Comparison of ENCODE assay signal across 24 mouse cellular contexts in the genomic region with DNA sequence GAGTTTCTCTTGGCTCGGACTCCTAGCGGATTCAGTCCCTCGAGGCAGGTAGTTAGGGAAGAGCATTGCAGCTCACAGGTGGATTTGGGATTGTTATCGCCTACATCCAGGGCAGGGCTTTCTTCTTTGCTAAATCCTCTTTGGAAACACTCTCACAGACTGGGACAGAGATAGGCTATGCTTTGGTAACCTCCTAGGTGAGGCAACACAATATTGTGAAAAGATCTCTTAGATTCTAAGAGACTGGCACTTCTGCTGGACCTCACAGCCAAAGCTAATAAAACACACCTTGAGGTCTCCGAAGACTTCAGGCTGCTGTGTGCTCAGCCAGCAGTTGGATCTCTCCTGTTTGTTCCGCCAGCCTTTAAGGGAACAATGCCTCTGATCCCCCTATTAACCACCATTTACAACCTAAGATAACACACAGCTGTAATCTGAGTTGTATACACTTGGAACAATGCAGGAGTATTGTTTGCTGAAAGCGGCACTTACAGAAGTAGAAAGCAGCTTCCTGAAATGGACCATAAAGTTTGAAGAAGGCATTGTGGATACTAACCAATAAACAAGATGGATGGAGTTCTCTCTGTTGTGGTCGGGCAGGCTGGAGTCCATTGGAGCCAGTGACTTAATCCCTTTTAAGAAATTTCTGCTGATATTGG. TPM values are rescaled to one million over a fixed set of nuclear protein-coding genes. Genes with fewer than 3 reads are reported as not detected.
DNase-seq lines count a peak whose midpoint lies in the region; ATAC-seq and TF ChIP-seq lines count a peak whose summit lies in the region.
"Had no signal": no experiment of that assay in that cellular context is flagged by ENCODE, and none has a peak within 500 bp of the region (broad histone marks: within the 10 kb centered on the region; RNA-seq: fewer than 3 reads in every experiment).

No protein-coding gene starts in this region.

- ATAC-seq in kidney, embryonic 16.5 days (ENCODE audit: low FRiP score, low TSS enrichment), result peak; percentile 49
- ATAC-seq in intestine, postnatal 0 days, result peak; percentile 83
- no peak for ATAC-seq in CD4-positive, CD25-positive, alpha-beta regulatory T cell, adult 4 months
- ATAC-seq: forebrain, embryonic 16.5 days; hindbrain, embryonic 16.5 days; inflammation-experienced regulatory T-cells, adult 6 months had no signal

- H3K36me3 ChIP-seq in kidney, embryonic 16.5 days (ENCODE audit: insufficient read depth, low read length), result no peaks in the 10 kb centered on the region
- no peaks in the 10 kb centered on the region for H3K36me3 ChIP-seq in ES-E14 (ENCODE audit: control insufficient read depth, insufficient read depth, low read length, poor library complexity, severe bottlenecking)
- no peaks in the 10 kb centered on the region for H3K36me3 ChIP-seq in intestine, postnatal 0 days (ENCODE audit: control insufficient read depth, insufficient read depth)
- H3K36me3 ChIP-seq: embryonic facial prominence, embryonic 12.5 days; forebrain, embryonic 12.5 days; heart, embryonic 13.5 days; hindbrain, embryonic 12.5 days had no signal

- no peak for DNase-seq in kidney, postnatal 36 days
- DNase-seq in ES-E14 (ENCODE audit: low read depth, low spot score) (peak; percentile 62), WW6 (ENCODE audit: low read depth, low spot score) (peak; percentile 36)
- no peak for DNase-seq in frontal cortex, postnatal 36 days (ENCODE audit: low spot score in 2 of 2)
- DNase-seq: adrenal gland, postnatal 10 days; cerebellum, adult 11 months; cerebellum, adult 8-10 months; cerebellum, postnatal 14 days; embryo, embryonic 11 days; gastrocnemius, postnatal 14 days; heart, adult 11 months; heart, postnatal 4 days had no signal

- TF ChIP-seq CTCF in intestine, postnatal 0 days (IDR thresholded peaks at IDR 0.05; ENCODE audit: low read depth), result no peak

- in situ Hi-C loops in ES-E14 (cut with MboI; ENCODE audit: low sequenced_read_pairs in 2 of 2, unreplicated experiment in 2 of 2), result no loop called here

- 47% methylated on average over 8 of the region's 8 CpGs for WGBS in kidney, embryonic 16.5 days
- 41% methylated on average over 8 of the region's 8 CpGs for WGBS in intestine, postnatal 0 days

- H3K4me3 ChIP-seq in kidney, embryonic 16.5 days (ENCODE audit: low read length), result no peak overlapping the region
- H3K4me3 ChIP-seq in ES-E14 (ENCODE audit: insufficient read depth in 1 of 2, low read depth in 1 of 2, low read length in 2 of 2, poor library complexity in 1 of 2, severe bottlenecking in 1 of 2), result no peak overlapping the region
- H3K4me3 ChIP-seq in intestine, postnatal 0 days (ENCODE audit: low read depth, low read length), result no peak overlapping the region
- H3K4me3 ChIP-seq: embryonic facial prominence, embryonic 12.5 days; forebrain, embryonic 12.5 days; heart, embryonic 13.5 days; hindbrain, embryonic 12.5 days had no signal

- no peak overlapping the region for H3K4me2 ChIP-seq in kidney, embryonic 16.5 days (replicated peaks; ENCODE audit: low read depth, low read length)
- no peak overlapping the region for H3K4me2 ChIP-seq in intestine, postnatal 0 days (replicated peaks; ENCODE audit: low read depth)
- H3K4me2 ChIP-seq: embryonic facial prominence, embryonic 12.5 days; forebrain, embryonic 12.5 days; heart, embryonic 13.5 days; hindbrain, embryonic 12.5 days had no signal

- H3K9me3 ChIP-seq in kidney, embryonic 16.5 days (ENCODE audit: low read length), result no peaks in the 10 kb centered on the region
- no peaks in the 10 kb centered on the region for H3K9me3 ChIP-seq in ES-E14 (ENCODE audit: control insufficient read depth, insufficient read depth, low read depth, low read length)
- H3K9me3 ChIP-seq in intestine, postnatal 0 days (ENCODE audit: control insufficient read depth), result no peaks in the 10 kb centered on the region
- H3K9me3 ChIP-seq: embryonic facial prominence, embryonic 12.5 days; forebrain, embryonic 12.5 days; heart, embryonic 13.5 days; hindbrain, embryonic 12.5 days had no signal

- H3K9ac ChIP-seq in kidney, embryonic 16.5 days (replicated peaks; ENCODE audit: low read length), result no peak overlapping the region
- H3K9ac ChIP-seq in ES-E14 (ENCODE audit: insufficient read depth, low read depth, low read length, poor library complexity, severe bottlenecking), result no peak overlapping the region
- no peak overlapping the region for H3K9ac ChIP-seq in intestine, postnatal 0 days (ENCODE audit: low read depth, low read length)
- H3K9ac ChIP-seq: embryonic facial prominence, embryonic 12.5 days; forebrain, embryonic 12.5 days; heart, embryonic 13.5 days; hindbrain, embryonic 12.5 days had no signal

- H3K27ac ChIP-seq in kidney, embryonic 16.5 days (ENCODE audit: low read length), result no peak overlapping the region
- no peak overlapping the region for H3K27ac ChIP-seq in ES-E14 (ENCODE audit: insufficient read depth, low read depth, low read length, poor library complexity, severe bottlenecking)
- no peak overlapping the region for H3K27ac ChIP-seq in intestine, postnatal 0 days (ENCODE audit: low read depth, low read length)
- H3K27ac ChIP-seq: embryonic facial prominence, embryonic 12.5 days; forebrain, embryonic 12.5 days; heart, embryonic 13.5 days; hindbrain, embryonic 12.5 days had no signal

- H3K4me1 ChIP-seq in kidney, embryonic 16.5 days (ENCODE audit: insufficient read depth, low read length), result no peaks in the 10 kb centered on the region
- no peaks in the 10 kb centered on the region for H3K4me1 ChIP-seq in ES-E14 (ENCODE audit: control insufficient read depth in 2 of 2, insufficient read depth in 2 of 2, low read length in 2 of 2, poor library complexity in 1 of 2)
- no peaks in the 10 kb centered on the region for H3K4me1 ChIP-seq in intestine, postnatal 0 days (replicated peaks; ENCODE audit: control insufficient read depth, insufficient read depth, low read length)
- H3K4me1 ChIP-seq: embryonic facial prominence, embryonic 12.5 days; forebrain, embryonic 12.5 days; hindbrain, embryonic 12.5 days had no signal

- no peaks in the 10 kb centered on the region for H3K27me3 ChIP-seq in kidney, embryonic 16.5 days (ENCODE audit: insufficient read depth, low read length)
- no peaks in the 10 kb centered on the region for H3K27me3 ChIP-seq in intestine, postnatal 0 days (replicated peaks; ENCODE audit: control insufficient read depth, insufficient read depth, low read length)
- H3K27me3 ChIP-seq: embryonic facial prominence, embryonic 12.5 days; forebrain, embryonic 12.5 days; heart, embryonic 13.5 days; hindbrain, embryonic 12.5 days had no signal

TF ChIP-seq in ES-E14, 5 proteins besides CTCF, POLR2A, EP300 and RAD21:
- TF ChIP-seq HCFC1 (IDR thresholded peaks at IDR 0.05; ENCODE audit: borderline replicate concordance, insufficient read depth, low read length), result no peak
- no peak for TF ChIP-seq ZNF384 (IDR thresholded peaks at IDR 0.05; ENCODE audit: low read depth, low read length)
- TF ChIP-seq CHD2 (IDR thresholded peaks at IDR 0.05; ENCODE audit: low read depth, low read length), result no peak
- no peak for TF ChIP-seq ZC3H11A (IDR thresholded peaks at IDR 0.05; ENCODE audit: borderline replicate concordance, low read depth, low read length)
- no peak for TF ChIP-seq MAFK (IDR thresholded peaks at IDR 0.05; ENCODE audit: insufficient read depth, low read depth, low read length)

RNA-seq across cellular contexts. Expression of a gene that starts 22.1 kb away (rescaled TPM):
- polyA plus RNA-seq in kidney, embryonic 16.5 days (2015; fragmentation: Nextera tagmentation; extraction: Ambion mirVana), result not detected in 2 replicates
- total RNA-seq in ES-E14 (2012; rRNA removed), result 0.18 and 0.26 TPM in 2 replicates
- polyA plus RNA-seq in intestine, postnatal 0 days (2015; fragmentation: Nextera tagmentation; extraction: Ambion mirVana), result not detected in 2 replicates
- not detected for polyA plus RNA-seq in CD4-positive, CD25-positive, alpha-beta regulatory T cell, adult 4 months (2017; shearing (Covaris generic))
- total RNA-seq: adrenal gland, postnatal 10 days; common myeloid progenitor, adult 5-6 weeks had no signal
- polyA plus RNA-seq: forebrain, embryonic 12.5 days; forebrain, embryonic 16.5 days; heart, embryonic 13.5 days; hindbrain, embryonic 12.5 days; inflammation-experienced regulatory T-cells, adult 6 months; Patski had no signal

RNA-seq across cellular contexts. Expression of a gene that starts 54.9 kb away (rescaled TPM):
- polyA plus RNA-seq in kidney, embryonic 16.5 days (2015; fragmentation: Nextera tagmentation; extraction: Ambion mirVana), result 72.8 and 76.2 TPM in 2 replicates
- 22.1 and 35.8 TPM in 2 replicates for total RNA-seq in ES-E14 (2012; rRNA removed)
- polyA plus RNA-seq in intestine, postnatal 0 days (2015; fragmentation: Nextera tagmentation; extraction: Ambion mirVana), result 111 and 113 TPM in 2 replicates
- 10 to 100 TPM; 10.1 to 16.1 TPM for polyA plus RNA-seq in CD4-positive, CD25-positive, alpha-beta regulatory T cell, adult 4 months (2017; shearing (Covaris generic))

Comparison
In these comparisons a context has a peak if more than half of its experiments do, and no peak if none do; other contexts are left out.
1. DNase-seq: peak in ES-E14 (single experiment) and WW6 (single experiment); none in kidney, postnatal 36 days (0 of 2) and frontal cortex, postnatal 36 days (0 of 2).